Mouse (Mus musculus): ENCODE results near the gene Zfand3. TPM values are rescaled to one million over a fixed set of nuclear protein-coding genes. Genes with fewer than 3 reads are reported as not detected.

Gene Zfand3
- polyA plus RNA-seq, 1 experiment from 2014 or later: 54.9 TPM

DNA sequence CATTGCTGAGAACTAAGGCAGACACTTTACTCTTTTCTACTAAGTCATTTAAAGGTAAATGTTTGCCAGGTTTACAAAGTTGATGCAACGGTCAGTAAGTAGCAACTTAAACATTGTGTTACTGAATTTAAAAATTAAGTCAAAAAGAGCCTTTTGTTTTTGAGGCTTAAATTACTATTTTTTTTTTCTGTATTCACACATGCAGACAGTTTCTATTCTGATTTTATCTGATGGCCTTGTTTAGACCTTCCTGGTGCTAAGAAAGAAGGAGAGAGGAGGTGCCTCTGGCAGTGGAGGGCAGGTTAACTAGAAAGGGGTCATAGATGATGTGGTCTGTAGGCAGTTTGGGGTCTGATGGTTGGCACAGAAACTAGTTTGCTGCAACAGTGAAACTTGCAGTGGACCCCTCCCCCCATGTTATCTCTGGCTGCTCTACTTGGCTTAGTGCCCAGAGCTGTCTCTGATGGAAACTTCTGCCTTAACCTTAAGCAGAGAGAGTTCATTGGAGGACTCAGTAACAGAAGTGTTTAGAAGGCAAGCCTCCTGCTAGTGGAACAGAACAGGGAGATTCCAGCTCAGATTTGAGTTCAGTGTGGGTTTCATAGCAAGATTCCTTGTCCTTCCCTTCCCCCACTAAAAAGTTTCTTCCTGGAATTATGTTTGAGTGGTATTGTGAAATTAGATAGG is 23.0 kb downstream of the Zfand3 start:
- H3K4me1 ChIP-seq: peaks cover 58% of the 10 kb centered on the region
- H3K9ac ChIP-seq: no peak overlapping the region
- H3K27me3 ChIP-seq: no peaks in the 10 kb centered on the region
- no peak for ATAC-seq (ENCODE audit: insufficient number of reproducible peaks, low FRiP score, low TSS enrichment, low read depth)
- H3K9me3 ChIP-seq (replicated peaks): no peaks in the 10 kb centered on the region
- peak overlapping the region; percentile 23 for H3K27ac ChIP-seq (replicated peaks)
- 30% methylated on average over 1 of the region's 1 CpGs for WGBS
- no peak overlapping the region for H3K4me3 ChIP-seq (replicated peaks)
- no peaks in the 10 kb centered on the region for H3K36me3 ChIP-seq
- H3K4me2 ChIP-seq (replicated peaks): no peak overlapping the region

DNA sequence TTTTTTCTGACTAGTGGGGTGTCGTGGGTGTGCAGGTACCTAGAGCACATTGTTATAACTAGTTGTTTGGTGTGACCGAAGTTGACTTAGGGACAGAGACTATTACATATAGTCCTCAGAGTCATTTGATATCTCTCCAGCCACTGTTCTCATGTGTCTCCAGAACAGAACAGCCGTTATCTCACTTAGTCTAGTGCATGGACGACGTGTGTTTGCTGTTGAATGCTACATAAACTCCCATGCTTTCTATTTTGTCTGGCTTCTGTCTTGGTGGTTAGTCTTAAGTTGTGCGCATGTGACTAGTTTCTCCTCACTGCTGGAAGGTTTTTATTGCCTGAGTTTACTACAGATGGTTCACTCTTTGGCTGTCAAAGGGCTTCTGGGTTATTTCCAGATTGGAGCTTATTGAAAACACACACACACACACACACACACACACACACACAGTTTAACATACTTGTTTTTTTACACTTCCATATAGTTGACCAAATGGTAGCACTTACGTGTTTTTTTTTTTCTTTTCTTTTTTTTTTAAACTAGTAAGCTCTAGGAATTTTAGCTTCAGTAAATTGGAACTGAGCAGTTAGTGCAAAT is 25.2 kb downstream of the Zfand3 start:
- H3K4me1 ChIP-seq: peaks cover 50% of the 10 kb centered on the region
- 55% methylated on average over 7 of the region's 7 CpGs for WGBS

DNA sequence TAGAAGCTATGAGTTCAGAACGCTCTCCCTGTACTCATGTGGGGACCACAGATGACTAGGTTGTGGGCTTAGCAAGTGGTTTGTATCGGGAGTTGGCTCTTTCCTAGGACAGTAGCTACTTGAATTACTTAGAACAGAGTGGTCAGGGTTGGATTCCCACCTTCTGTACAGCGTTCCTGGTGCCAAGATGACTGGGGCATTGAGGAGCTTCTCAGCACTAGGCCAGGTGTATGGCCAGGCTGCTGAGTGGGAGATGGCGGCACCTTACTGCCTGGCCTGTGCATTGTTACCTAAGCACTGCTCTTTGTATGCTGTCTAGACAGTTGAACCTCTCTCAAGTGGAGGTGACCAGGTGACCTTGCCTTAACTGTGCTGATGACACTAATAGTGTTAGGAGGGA is 28.3 kb downstream of the Zfand3 start:
- no peak for ATAC-seq (ENCODE audit: insufficient number of reproducible peaks, low FRiP score, low TSS enrichment, low read depth)
- Histone ChIP-seq H3K9ac (no peak overlapping the region), H3K27me3 (no peaks in the 10 kb centered on the region), H3K4me1 (peaks cover 29% of the 10 kb centered on the region), H3K4me3 (replicated peaks) (no peak overlapping the region), H3K27ac (replicated peaks) (no peak overlapping the region), H3K36me3 (no peaks in the 10 kb centered on the region), H3K9me3 (replicated peaks) (no peaks in the 10 kb centered on the region), H3K4me2 (replicated peaks) (no peak overlapping the region)
- WGBS: 89% methylated on average over 4 of the region's 4 CpGs

More for the DNA sequence above, 25.2 kb downstream of the Zfand3 start:
- H3K9ac ChIP-seq: no peak overlapping the region
- no peak overlapping the region for H3K4me2 ChIP-seq (replicated peaks)
- ATAC-seq (ENCODE audit: insufficient number of reproducible peaks, low FRiP score, low TSS enrichment, low read depth): no peak
- H3K27me3 ChIP-seq: no peaks in the 10 kb centered on the region
- H3K27ac ChIP-seq (replicated peaks): no peak overlapping the region
- no peaks in the 10 kb centered on the region for H3K9me3 ChIP-seq (replicated peaks)
- no peaks in the 10 kb centered on the region for H3K36me3 ChIP-seq
- no peak overlapping the region for H3K4me3 ChIP-seq (replicated peaks)

DNA sequence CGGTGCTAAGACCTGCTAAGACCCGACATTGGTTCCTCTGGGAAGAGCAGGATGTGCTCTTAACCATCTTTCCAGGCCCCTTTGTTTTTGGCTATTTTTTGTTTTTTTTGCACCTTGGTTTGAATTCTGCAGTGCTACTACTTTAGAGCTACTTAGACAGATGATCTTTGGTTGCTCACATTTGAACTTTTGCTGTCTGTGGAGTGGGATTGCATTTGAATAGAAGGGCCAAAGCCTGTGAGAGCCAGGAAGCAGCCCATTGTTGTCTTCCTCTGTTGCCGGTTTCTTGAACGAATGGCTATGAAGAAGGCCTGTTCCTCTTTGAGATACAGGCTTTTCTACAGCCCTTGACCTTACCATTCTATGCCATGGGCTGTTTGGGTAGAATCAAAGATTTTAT is 29.5 kb downstream of the Zfand3 start:
- Histone ChIP-seq H3K27ac (replicated peaks) (no peak overlapping the region), H3K27me3 (no peaks in the 10 kb centered on the region), H3K4me1 (peaks cover 18% of the 10 kb centered on the region), H3K9ac (no peak overlapping the region), H3K4me2 (replicated peaks) (no peak overlapping the region), H3K4me3 (replicated peaks) (no peak overlapping the region), H3K9me3 (replicated peaks) (no peaks in the 10 kb centered on the region), H3K36me3 (no peaks in the 10 kb centered on the region)
- no peak for ATAC-seq (ENCODE audit: insufficient number of reproducible peaks, low FRiP score, low TSS enrichment, low read depth)
- 77% methylated on average over 4 of the region's 4 CpGs for WGBS

DNA sequence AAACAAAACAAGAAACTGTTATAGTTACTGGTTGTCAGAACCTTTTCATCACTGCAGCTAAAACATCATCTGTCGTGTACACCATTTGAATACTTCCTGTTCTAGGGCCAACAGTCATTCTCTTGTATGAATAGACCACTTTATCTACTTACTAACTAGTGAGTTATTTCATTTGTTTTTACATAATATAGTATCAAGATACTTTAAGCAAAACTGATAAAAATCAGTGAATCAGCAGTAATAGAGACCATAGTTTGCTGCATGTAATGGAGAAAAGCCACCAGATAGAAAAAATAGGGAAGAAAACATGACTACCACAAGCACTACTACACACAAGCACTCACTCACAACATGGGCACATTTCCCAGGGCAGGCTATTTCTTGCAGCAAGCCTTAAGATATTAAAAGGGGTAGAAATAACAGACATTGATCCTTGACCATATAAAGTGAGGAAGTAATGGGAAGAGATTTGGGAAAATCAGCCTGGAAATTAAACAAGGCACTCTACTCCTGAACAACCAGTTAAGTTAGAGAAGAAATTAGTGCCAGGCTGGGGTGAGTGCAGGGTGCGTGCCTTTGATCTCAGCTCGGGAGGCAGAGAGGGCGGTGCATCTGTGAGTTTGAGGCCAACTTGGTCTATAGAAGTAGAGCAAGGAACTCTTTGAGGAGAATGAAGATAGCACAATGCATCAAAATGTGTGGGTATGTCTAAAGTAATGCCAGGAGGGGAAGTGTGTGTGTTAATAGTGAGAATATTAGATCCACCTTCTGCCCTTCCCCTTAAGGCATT is 30.9 kb downstream of the Zfand3 start:
- no peak overlapping the region for H3K4me3 ChIP-seq (replicated peaks)
- ATAC-seq (ENCODE audit: insufficient number of reproducible peaks, low FRiP score, low TSS enrichment, low read depth): no peak
- no peaks in the 10 kb centered on the region for H3K27me3 ChIP-seq
- H3K27ac ChIP-seq (replicated peaks): no peak overlapping the region
- 64% methylated on average over 4 of the region's 4 CpGs for WGBS
- peaks cover 9% of the 10 kb centered on the region; the same call in 1 of the 2 replicates for H3K4me1 ChIP-seq
- no peaks in the 10 kb centered on the region for H3K36me3 ChIP-seq
- no peak overlapping the region for H3K9ac ChIP-seq
- H3K4me2 ChIP-seq (replicated peaks): no peak overlapping the region
- no peaks in the 10 kb centered on the region for H3K9me3 ChIP-seq (replicated peaks)

DNA sequence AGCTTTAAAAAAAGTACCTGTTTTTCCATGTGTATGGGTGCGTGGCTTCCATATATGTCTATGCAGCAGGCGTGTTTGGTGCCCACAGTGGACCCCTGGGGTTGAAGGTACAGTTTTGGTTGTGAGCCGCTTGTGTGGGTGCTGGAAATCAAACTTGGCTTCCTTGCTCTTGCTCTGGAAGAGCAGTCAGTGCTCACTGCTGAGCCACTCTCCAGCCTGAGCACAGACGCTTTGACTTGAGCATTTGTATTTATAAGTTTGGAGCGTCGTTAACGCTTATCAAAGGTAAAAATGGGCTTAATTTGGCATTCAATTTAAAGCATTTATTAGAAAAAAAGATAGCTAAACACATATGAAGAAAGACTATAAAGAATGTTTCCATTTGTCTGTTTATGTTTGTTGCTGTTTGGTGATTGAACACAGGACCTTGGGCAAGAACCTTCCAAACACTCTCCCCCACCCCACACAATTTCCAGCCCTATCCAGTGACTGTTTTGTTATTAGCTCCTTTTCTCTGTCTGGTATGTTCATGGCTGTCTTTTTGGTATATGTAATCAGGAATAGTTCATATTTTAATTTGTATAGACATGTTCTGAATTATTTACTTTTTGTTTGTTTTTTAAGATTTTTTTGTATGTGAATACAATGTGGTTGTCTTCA is 38.8 kb downstream of the Zfand3 start:
- no peak overlapping the region for H3K9ac ChIP-seq
- H3K36me3 ChIP-seq: no peaks in the 10 kb centered on the region
- H3K27ac ChIP-seq (replicated peaks): no peak overlapping the region
- no peak for ATAC-seq (ENCODE audit: insufficient number of reproducible peaks, low FRiP score, low TSS enrichment, low read depth)
- H3K4me2 ChIP-seq (replicated peaks): no peak overlapping the region
- peaks cover 13% of the 10 kb centered on the region; the same call in 1 of the 2 replicates for H3K4me1 ChIP-seq
- WGBS: 91% methylated on average over 7 of the region's 7 CpGs
- no peaks in the 10 kb centered on the region for H3K9me3 ChIP-seq (replicated peaks)
- no peaks in the 10 kb centered on the region for H3K27me3 ChIP-seq
- H3K4me3 ChIP-seq (replicated peaks): no peak overlapping the region

DNA sequence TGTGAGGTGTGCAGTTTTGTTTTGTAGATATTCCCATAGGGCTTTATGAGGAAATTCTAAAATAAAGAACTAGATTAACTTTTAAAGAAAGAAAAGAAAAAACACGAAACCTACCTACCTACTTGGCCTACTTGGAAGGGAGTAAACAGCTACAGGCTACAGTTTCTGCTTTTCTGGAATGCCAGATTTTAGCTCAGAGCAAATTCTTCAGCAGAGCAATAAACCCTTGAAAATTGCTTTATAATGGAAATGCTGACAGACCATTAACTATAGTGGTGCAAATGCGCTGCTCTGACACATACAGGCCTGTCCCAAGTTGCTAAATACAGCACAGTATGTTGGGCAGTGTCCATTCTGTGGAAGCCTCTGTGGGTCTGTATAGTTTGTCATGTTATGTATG is 40.6 kb downstream of the Zfand3 start:
- H3K36me3 ChIP-seq: no peaks in the 10 kb centered on the region
- no peak overlapping the region for H3K9ac ChIP-seq
- WGBS: 68% methylated on average over 2 of the region's 2 CpGs
- no peaks in the 10 kb centered on the region for H3K27me3 ChIP-seq
- no peak for ATAC-seq (ENCODE audit: insufficient number of reproducible peaks, low FRiP score, low TSS enrichment, low read depth)
- no peak overlapping the region for H3K4me3 ChIP-seq (replicated peaks)
- no peak overlapping the region for H3K27ac ChIP-seq (replicated peaks)
- peaks cover 13% of the 10 kb centered on the region; the same call in 1 of the 2 replicates for H3K4me1 ChIP-seq
- no peak overlapping the region for H3K4me2 ChIP-seq (replicated peaks)
- H3K9me3 ChIP-seq (replicated peaks): no peaks in the 10 kb centered on the region

DNA sequence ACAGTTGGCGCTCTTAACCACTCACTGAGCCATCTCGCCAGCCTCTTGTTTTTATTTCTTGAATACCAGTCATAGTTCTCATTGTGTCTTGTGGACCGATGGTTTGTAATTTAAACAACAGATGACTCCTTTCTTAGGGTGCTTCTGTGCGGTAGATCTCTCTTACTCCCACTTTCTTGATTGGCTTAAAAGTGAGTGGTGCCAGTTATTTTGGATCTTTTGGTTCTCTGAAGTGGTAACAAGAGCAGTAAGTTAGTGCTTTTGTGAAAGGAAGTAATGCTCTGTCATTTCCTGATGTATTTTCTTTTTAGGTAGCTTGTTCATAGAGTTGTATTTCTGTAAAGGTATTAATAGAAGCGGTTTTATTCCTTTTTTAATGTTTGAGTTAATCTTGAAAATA is 42.1 kb downstream of the Zfand3 start:
- H3K27ac ChIP-seq (replicated peaks): no peak overlapping the region
- no peaks in the 10 kb centered on the region for H3K9me3 ChIP-seq (replicated peaks)
- no peak for ATAC-seq (ENCODE audit: insufficient number of reproducible peaks, low FRiP score, low TSS enrichment, low read depth)
- H3K4me1 ChIP-seq: peaks cover 13% of the 10 kb centered on the region; the same call in 1 of the 2 replicates
- H3K4me3 ChIP-seq (replicated peaks): no peak overlapping the region
- no peak overlapping the region for H3K4me2 ChIP-seq (replicated peaks)
- no peaks in the 10 kb centered on the region for H3K27me3 ChIP-seq
- no peak overlapping the region for H3K9ac ChIP-seq
- WGBS: 93% methylated on average over 5 of the region's 5 CpGs
- H3K36me3 ChIP-seq: no peaks in the 10 kb centered on the region

DNA sequence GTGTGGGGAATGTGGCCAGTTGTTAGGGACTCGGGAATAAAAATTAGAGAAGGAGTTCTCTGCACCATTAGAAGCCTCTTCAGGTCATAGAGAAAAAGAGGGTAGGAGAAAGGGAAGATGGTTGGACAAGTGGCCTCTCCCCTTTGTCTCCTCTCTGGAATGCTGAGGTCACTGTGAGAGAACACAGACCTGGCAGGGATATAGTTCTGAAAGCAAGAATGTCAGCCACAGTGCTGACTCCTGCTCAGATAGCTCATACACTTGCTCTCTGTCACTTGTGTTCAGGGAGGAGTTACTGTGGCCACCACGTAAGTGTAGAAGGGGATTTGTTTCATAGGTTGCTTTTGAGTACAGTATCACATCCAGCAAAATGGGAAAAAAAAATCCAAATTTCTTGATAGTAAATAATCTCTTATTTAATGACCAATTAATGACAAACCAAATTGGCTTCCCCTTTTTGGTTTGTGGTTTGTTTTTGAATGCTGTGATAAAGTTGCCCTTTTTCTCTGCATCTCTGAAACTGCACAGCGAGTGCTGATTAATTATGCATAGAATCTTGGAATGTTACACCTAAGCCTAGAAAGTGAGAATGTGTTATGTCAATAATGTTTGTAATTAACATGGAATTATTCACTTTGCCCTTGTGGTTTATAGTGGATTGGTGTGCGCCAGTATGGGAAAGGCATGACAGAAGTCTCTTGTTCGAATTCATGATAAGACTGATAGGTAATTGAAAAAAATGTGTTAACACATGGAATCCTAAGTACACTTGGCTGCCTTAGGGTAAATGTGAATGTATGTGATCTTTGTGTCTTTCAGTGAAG is 47.2 kb downstream of the Zfand3 start:
- WGBS: 87% methylated on average over 5 of the region's 5 CpGs
- Histone ChIP-seq H3K27me3 (no peaks in the 10 kb centered on the region), H3K36me3 (0 out of 2 replicates have a peak, but pooled peaks cover 4% of the 10 kb centered on the region), H3K4me1 (peaks cover 6% of the 10 kb centered on the region; the same call in 1 of the 2 replicates), H3K27ac (replicated peaks) (no peak overlapping the region), H3K9ac (no peak overlapping the region), H3K4me2 (replicated peaks) (no peak overlapping the region), H3K4me3 (replicated peaks) (no peak overlapping the region), H3K9me3 (replicated peaks) (no peaks in the 10 kb centered on the region)
- ATAC-seq (ENCODE audit: insufficient number of reproducible peaks, low FRiP score, low TSS enrichment, low read depth): no peak

DNA sequence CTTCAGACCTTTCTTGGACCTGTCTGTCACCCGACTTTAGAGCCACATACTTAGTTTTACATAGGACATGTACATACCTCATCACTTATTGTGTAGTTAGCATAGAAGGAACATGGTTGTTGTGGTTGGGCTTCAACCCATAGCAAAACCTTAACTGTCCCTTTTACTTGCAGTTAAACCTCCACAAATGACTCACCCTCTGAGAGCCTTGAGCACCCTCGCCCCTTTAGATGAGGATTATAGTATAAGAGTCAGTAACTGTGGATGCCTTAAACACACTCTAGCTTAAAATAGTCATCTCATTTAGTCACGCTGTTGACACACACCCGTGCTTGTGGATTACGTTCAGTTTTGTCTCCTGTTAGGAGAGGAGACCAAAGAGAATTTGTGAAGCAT is 47.8 kb downstream of the Zfand3 start:
- 75% methylated on average over 5 of the region's 5 CpGs for WGBS
- ATAC-seq (ENCODE audit: insufficient number of reproducible peaks, low FRiP score, low TSS enrichment, low read depth): no peak
- no peak overlapping the region for H3K27ac ChIP-seq (replicated peaks)
- H3K9ac ChIP-seq: no peak overlapping the region
- H3K36me3 ChIP-seq: 0 out of 2 replicates have a peak, but pooled peaks cover 4% of the 10 kb centered on the region
- no peak overlapping the region for H3K4me3 ChIP-seq (replicated peaks)
- no peaks in the 10 kb centered on the region for H3K9me3 ChIP-seq (replicated peaks)
- H3K4me2 ChIP-seq (replicated peaks): no peak overlapping the region
- H3K4me1 ChIP-seq: peaks cover 5% of the 10 kb centered on the region; the same call in 1 of the 2 replicates
- H3K27me3 ChIP-seq: no peaks in the 10 kb centered on the region
